Mouse (Mus musculus) midbrain, postnatal 0 days (tissue): ENCODE measurements around the gene St3gal3. TPM values are rescaled to one million over a fixed set of nuclear protein-coding genes. Genes with fewer than 3 reads are reported as not detected.
A peak's percentile ranks its signal among the peaks of the same experiment; 100 is the strongest.

Experiments used
- ATAC-seq: fragments of 200-750 bp; cut with Nextera tagmentation; 2 replicates; pipeline ENCODE4 v1.8.0; 2017; ENCODE audit warnings: moderate number of reproducible peaks, mild to moderate bottlenecking, moderate TSS enrichment, moderate library complexity; ENCODE audit not compliant: low FRiP score
- DNase-seq: peaks from one replicate; pipeline ENCODE4 v3.0.0-alpha.2; 2015; ENCODE audit warnings: low spot score
- H3K27ac ChIP-seq: fragments of 300-500 bp; sonication (generic); 2 replicates; pipeline ENCODE4 v1.5.1; 2014; ENCODE audit warnings: low read depth, mild to moderate bottlenecking, low read length, mixed read lengths
- H3K27me3 ChIP-seq: fragments of 300-500 bp; sonication (generic); 2 replicates; pipeline ENCODE4 v1.6.1; 2014; ENCODE audit warnings: low read length, control low read depth, mixed read lengths; ENCODE audit not compliant: insufficient read depth
- H3K36me3 ChIP-seq: fragments of 300-500 bp; sonication (generic); 2 replicates; pipeline ENCODE4 v1.6.1; 2014; ENCODE audit warnings: low read length, control low read depth, mixed read lengths; ENCODE audit not compliant: insufficient read depth
- H3K4me1 ChIP-seq: fragments of 300-500 bp; sonication (generic); 2 replicates; pipeline ENCODE4 v1.6.1; 2014; ENCODE audit warnings: mild to moderate bottlenecking, control low read depth, antibody characterized with exemption, low read length, mixed read lengths; ENCODE audit not compliant: insufficient read depth
- H3K4me2 ChIP-seq: fragments of 300-500 bp; sonication (generic); 2 replicates; pipeline ENCODE4 v1.6.1; 2014; ENCODE audit warnings: low read depth, mild to moderate bottlenecking, low read length, mixed read lengths; ENCODE audit not compliant: poor library complexity, severe bottlenecking
- H3K4me3 ChIP-seq: fragments of 300-500 bp; sonication (generic); 2 replicates; pipeline ENCODE4 v1.5.1; 2014; ENCODE audit warnings: low read depth, mild to moderate bottlenecking, low read length, moderate library complexity
- H3K9ac ChIP-seq: fragments of 300-500 bp; sonication (generic); replicated peaks from 2 replicates; pipeline ENCODE4 v1.6.1; 2014; ENCODE audit warnings: mild to moderate bottlenecking, low read length, moderate library complexity, mixed read lengths; ENCODE audit not compliant: poor library complexity, severe bottlenecking
- H3K9me3 ChIP-seq: fragments of 300-500 bp; sonication (generic); 2 replicates; pipeline ENCODE4 v1.6.1; 2016; ENCODE audit warnings: low read length, control low read depth
- CTCF ChIP-seq: IDR thresholded peaks from 2 replicates; pipeline ENCODE4 v1.5.1; 2016; ENCODE audit warnings: antibody characterized with exemption, mild to moderate bottlenecking
- WGBS: fragments of 180-500 bp; shearing (Covaris S2); extraction: QIAGEN DNeasy Blood & Tissue Kit; methylation state at CpG from one replicate; pipeline ENCODE4 v1.1.7; 2014; 5-methylcytosine and 5-hydroxymethylcytosine counted together
- polyA plus RNA-seq: library from polyadenylated mRNA; unstranded; fragments of >200 nt; fragmentation: Nextera tagmentation; extraction: Ambion mirVana; gene quantifications from 2 replicates; pipeline ENCODE4 v1.2.1, GENCODE M21; 2015
- total RNA-seq: library from RNA; depleted of rRNA; stranded (reverse); fragments of >200 nt; gene quantifications from 2 replicates; pipeline ENCODE4 v1.2.3, GENCODE M21; 2014

Gene St3gal3
- total and polyA plus RNA-seq, 2 experiments from 2014 or later: 10.7 to 46.3 TPM

DNA sequence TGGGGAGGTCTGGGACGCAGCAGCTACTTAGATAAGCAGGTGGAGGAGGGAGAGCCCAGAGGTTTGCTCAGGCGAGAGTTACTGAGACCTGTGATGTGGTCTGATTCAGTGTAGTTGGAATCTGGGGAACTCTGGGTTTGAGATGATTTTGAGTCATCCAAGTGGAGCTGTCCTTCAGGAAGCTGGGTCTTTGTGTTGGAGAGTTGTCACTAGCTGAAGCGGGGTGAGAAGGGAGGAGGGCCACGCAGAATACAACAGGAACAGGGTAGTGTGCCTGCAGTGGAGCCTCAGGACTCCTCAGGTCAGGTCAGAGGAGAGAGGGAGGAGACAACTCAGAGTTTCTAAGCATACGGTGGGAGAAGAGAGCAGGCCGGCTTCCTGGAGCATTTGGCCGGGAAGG lies 134.8 kb downstream of the St3gal3 start:
- 87% methylated on average over 7 of the region's 7 CpGs for WGBS
- TF ChIP-seq CTCF: no peak
- H3K27me3 ChIP-seq: no peaks in the 10 kb centered on the region
- H3K27ac ChIP-seq: no peak overlapping the region
- peaks cover 10% of the 10 kb centered on the region for H3K4me1 ChIP-seq
- no peak overlapping the region for H3K4me3 ChIP-seq
- no peaks in the 10 kb centered on the region for H3K36me3 ChIP-seq
- no peak overlapping the region for H3K9ac ChIP-seq
- H3K9me3 ChIP-seq: no peaks in the 10 kb centered on the region
- no peak overlapping the region for H3K4me2 ChIP-seq
- ATAC-seq: no peak
- DNase-seq: no peak

DNA sequence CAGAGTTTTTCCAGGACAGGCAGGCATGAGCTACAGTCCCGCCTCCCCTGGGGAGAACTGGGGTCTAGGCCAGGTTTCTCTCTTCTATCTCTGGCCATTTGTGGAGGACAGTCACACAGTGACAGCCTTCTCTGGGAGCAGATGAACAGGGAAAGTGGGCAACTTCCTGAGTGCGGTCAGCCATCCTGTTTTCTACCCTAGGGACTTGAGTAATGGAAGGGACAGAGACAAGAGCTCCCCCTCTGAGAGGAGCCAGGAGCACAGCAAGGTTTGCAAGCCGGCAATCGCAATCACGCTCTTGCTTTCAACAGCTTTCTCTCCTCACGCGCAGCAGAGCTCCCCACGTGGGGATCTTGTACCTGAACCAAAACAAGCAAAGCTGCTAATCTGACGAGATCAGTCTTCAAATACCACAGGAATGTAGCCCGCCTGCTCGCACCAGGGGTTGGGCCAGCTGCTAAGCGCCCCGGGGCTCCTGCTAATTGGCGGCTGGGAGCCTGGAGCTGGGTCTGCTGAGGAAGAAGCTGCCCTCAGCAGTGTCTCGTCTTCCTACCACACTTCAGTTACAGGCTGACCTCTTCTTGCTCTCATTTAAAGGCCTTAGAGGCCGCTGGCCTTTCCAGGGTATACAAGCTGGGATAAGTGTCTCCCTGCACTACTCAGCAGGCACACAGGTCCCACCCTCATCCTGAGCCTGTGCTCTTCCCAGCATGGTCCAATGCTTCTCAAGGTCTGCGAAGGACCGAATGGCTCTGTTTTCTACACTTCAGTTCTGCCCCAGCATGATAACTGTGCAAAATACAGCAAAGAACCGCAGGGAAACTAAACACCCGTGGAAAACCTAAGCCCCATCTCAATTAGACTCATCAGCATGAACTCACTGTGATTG lies 137.1 kb downstream of the St3gal3 start:
- peaks cover 10% of the 10 kb centered on the region for H3K4me1 ChIP-seq
- peak; percentile 19; the same call in 1 of the 2 replicates for TF ChIP-seq CTCF
- no peaks in the 10 kb centered on the region for H3K9me3 ChIP-seq
- 16% methylated on average over 20 of the region's 20 CpGs for WGBS
- H3K27ac ChIP-seq: no peak overlapping the region
- peak overlapping the region; percentile 3; the same call in 1 of the 2 replicates for H3K4me2 ChIP-seq
- no peak overlapping the region for H3K4me3 ChIP-seq
- H3K9ac ChIP-seq: no peak overlapping the region
- ATAC-seq (peak; percentile 28; the same call in 1 of the 2 replicates), DNase-seq (peak; percentile 47)
- no peaks in the 10 kb centered on the region for H3K36me3 ChIP-seq
- H3K27me3 ChIP-seq: no peaks in the 10 kb centered on the region

DNA sequence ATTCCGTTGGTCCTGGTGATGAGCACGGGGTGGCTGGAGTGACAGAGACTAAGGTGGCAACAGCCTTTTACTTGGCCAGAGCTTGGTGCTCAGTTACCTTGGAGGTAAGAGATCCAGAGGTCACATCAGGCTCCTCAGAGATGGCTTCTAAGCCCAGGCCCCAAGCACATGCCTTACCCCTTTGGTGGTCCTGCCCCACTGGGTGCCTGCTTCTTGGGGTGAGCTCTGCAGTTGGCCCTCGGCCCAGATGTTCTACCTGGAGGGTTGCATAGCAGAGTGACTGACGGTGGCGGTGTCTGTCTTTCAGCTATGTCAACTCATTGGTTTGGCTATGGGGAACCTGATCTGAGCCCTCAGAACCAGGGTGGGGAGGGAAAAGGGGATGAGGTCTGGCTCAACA lies 138.0 kb downstream of the St3gal3 start:
- ATAC-seq (no peak), DNase-seq (no peak)
- no peak overlapping the region for H3K9ac ChIP-seq
- TF ChIP-seq CTCF: no peak
- H3K4me1 ChIP-seq: peaks cover 10% of the 10 kb centered on the region
- H3K4me3 ChIP-seq: no peak overlapping the region
- 91% methylated on average over 5 of the region's 5 CpGs for WGBS
- H3K27ac ChIP-seq: no peak overlapping the region
- no peaks in the 10 kb centered on the region for H3K36me3 ChIP-seq
- H3K4me2 ChIP-seq: no peak overlapping the region
- no peaks in the 10 kb centered on the region for H3K27me3 ChIP-seq
- no peaks in the 10 kb centered on the region for H3K9me3 ChIP-seq

DNA sequence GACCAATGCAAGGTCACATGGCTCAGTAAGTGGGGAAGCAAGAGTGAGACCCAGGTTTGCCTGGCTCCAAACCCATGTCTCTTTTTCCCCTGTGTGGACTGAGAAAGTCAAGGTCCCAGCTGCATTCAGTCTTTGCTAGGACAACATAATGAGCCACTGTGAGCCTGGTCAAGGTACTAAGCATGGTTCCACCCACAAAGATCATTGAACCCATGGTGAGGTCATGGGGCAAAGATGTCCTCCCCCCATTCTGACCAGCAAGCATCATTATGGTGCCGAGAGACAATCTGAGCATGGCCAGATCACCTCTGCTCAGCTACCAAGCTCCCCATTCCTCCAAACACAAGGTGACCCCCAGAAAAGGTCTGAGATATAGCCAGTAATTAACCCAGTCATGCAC lies 139.3 kb downstream of the St3gal3 start:
- WGBS: 95% methylated on average over 1 of the region's 1 CpGs
- Histone ChIP-seq H3K4me3 (no peak overlapping the region), H3K4me2 (no peak overlapping the region), H3K36me3 (no peaks in the 10 kb centered on the region), H3K9me3 (no peaks in the 10 kb centered on the region), H3K27me3 (no peaks in the 10 kb centered on the region), H3K4me1 (peaks cover 10% of the 10 kb centered on the region), H3K9ac (no peak overlapping the region), H3K27ac (no peak overlapping the region)
- no peak for TF ChIP-seq CTCF
- ATAC-seq: no peak
- DNase-seq: no peak

DNA sequence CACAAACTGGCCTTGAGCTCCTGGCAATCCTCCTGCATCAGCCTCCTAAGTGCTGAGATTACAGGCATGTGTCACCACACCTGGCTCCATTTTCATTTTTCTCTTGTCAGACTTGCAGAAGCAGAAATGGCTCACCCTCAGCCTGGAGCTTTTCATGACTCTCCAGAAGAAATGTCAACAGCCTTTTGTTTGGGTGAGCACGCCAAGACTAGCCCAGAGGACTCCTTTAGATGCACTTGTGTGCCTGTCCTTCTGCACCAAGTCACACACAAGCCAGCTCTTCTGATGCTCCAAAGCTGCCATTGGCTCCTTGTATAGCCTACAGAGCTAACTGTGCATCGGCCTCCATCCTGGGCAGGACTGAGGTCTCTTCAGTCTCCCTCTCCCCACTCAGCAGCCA lies 141.3 kb downstream of the St3gal3 start:
- no peaks in the 10 kb centered on the region for H3K27me3 ChIP-seq
- 87% methylated on average over 2 of the region's 2 CpGs for WGBS

DNA sequence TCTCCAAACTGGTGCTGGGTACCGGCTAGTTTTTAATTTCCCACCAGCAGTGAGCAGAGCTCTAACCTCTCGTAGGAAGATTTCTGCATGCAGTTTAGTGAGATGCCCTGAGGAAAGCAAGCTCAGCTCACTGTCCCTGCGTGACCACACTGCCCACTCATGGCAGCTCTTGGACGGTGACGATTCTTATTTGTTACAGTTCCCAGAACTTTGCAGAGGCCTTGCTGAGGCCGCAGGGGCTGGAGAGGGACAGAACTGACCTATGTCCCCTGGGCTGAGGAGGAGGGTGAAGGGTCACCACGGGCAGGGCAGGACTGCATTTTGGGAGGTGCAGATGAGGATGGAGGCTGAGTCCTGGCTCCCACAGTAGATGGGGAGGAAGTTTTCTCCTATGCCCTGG lies 141.8 kb downstream of the St3gal3 start:
- H3K4me2 ChIP-seq: no peak overlapping the region
- peak; percentile 40 for TF ChIP-seq CTCF
- DNase-seq (peak; percentile 37), ATAC-seq (no peak)
- H3K9me3 ChIP-seq: no peaks in the 10 kb centered on the region
- 72% methylated on average over 7 of the region's 7 CpGs for WGBS
- H3K9ac ChIP-seq: no peak overlapping the region
- H3K27ac ChIP-seq: no peak overlapping the region
- H3K36me3 ChIP-seq: no peaks in the 10 kb centered on the region
- H3K4me3 ChIP-seq: no peak overlapping the region
- peaks cover 9% of the 10 kb centered on the region for H3K4me1 ChIP-seq
- no peaks in the 10 kb centered on the region for H3K27me3 ChIP-seq

More for the DNA sequence above, 141.3 kb downstream of the St3gal3 start:
- no peak overlapping the region for H3K4me3 ChIP-seq
- H3K4me2 ChIP-seq: no peak overlapping the region
- no peak for ATAC-seq
- no peaks in the 10 kb centered on the region for H3K9me3 ChIP-seq
- H3K4me1 ChIP-seq: peaks cover 10% of the 10 kb centered on the region
- H3K9ac ChIP-seq: no peak overlapping the region
- TF ChIP-seq CTCF: no peak
- DNase-seq: no peak
- H3K36me3 ChIP-seq: no peaks in the 10 kb centered on the region
- no peak overlapping the region for H3K27ac ChIP-seq
